Mouse (Mus musculus) brain, embryonic 14.5 days (tissue): Measurements from ENCODE around the gene Kcnip3.

Experiments used
- CTCF ChIP-seq: fragments of 200-500 bp; IDR thresholded peaks from 2 replicates; pipeline ENCODE4 v1.5.1; 2012; ENCODE audit warnings: inconsistent platforms, mild to moderate bottlenecking, moderate library complexity, borderline replicate concordance; ENCODE audit not compliant: insufficient read depth, insufficient read length; ENCODE audit errors: extremely low read depth
- POLR2A ChIP-seq: fragments of 200-500 bp; IDR thresholded peaks from 2 replicates; pipeline ENCODE4 v1.6.1; 2012; ENCODE audit warnings: mild to moderate bottlenecking, inconsistent platforms, borderline replicate concordance; ENCODE audit not compliant: poor library complexity, insufficient read depth, insufficient read length, severe bottlenecking; ENCODE audit errors: extremely low read depth

GRCm38 (mm10) chr2:127411126-127411525 is 110.8 kb downstream of the Kcnip3 start:
- TF ChIP-seq CTCF (no peak), POLR2A (no peak)
